Mouse (Mus musculus): ENCODE results near the gene Olfr1475.
"Not testable (repeated sequence)": the region's sequence is repeated elsewhere in the genome, so short reads cannot be mapped to it uniquely, and the experiment has no call there.

Olfr1475 gene

GRCm38 (mm10) chr19:13480096-13480495 is at the start of gene Olfr1475:
TSS of gene Olfr1475 (minus strand) at chr19:13480196.
- DNase-seq, result no peak

GRCm38 (mm10) chr19:13527613-13528012 is 47.6 kb upstream of the Olfr1475 start, which contains the start of gene Olfr1480:
TSS of gene Olfr1480 (plus strand) at chr19:13527913.
- no peak for DNase-seq

- DNase-seq, result no peak
These were observed 20.2 kb upstream of the Olfr1475 start, which contains the start of gene Olfr1477 for GRCm38 (mm10) chr19:13500246-13500645. TSS of gene Olfr1477 (plus strand) at chr19:13500546.

- not testable (repeated sequence) for DNase-seq
These were observed 10.7 kb downstream of the Olfr1475 start, which contains the start of gene Olfr1474 for GRCm38 (mm10) chr19:13469265-13469664. TSS of gene Olfr1474 (plus strand) at chr19:13469565.

GRCm38 (mm10) chr19:13455986-13456385 is 24.0 kb downstream of the Olfr1475 start, which contains the start of gene Olfr1472:
TSS of gene Olfr1472 (minus strand) at chr19:13456086.
- DNase-seq, result no peak

- not testable (repeated sequence) for DNase-seq
These were observed 36.9 kb downstream of the Olfr1475 start, which contains the start of gene Olfr1471 for GRCm38 (mm10) chr19:13443109-13443508. TSS of gene Olfr1471 (plus strand) at chr19:13443409.

All from lung, postnatal 4 days (tissue).